Mouse (Mus musculus): ENCODE results near the gene Nfyc. TPM values are rescaled to one million over a fixed set of nuclear protein-coding genes. Genes with fewer than 3 reads are reported as not detected.

Nfyc gene
- polyA plus RNA-seq, 1 experiment from 2014 or later = 123 TPM

DNA sequence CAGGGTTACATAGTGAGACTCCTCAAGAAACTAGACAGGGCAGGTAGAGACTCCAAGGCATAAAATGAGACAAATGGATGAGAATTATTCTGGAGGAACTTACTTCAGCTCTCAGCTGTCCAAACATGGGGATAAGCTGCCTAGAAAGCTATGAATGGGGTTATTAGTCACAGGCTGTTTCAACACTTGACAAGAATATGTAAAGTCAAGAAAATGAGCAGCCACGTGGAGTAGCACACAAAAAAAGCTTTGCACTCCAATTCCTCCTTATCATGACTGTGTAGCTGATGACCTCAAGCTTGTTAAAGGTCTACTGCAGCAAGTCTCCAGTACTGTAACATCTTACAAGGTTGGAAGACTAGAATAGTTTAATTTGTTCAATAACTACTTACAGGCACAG is 12.1 kb downstream of the Nfyc start:
- no peaks in the 10 kb centered on the region for H3K27me3 ChIP-seq (ENCODE audit: control insufficient read depth, insufficient read depth, low read length)
- ATAC-seq (ENCODE audit: low FRiP score) = no peak
- H3K4me1 ChIP-seq (replicated peaks; ENCODE audit: control insufficient read depth, insufficient read depth, low read length) = no peaks in the 10 kb centered on the region
- H3K27ac ChIP-seq (ENCODE audit: low read depth, low read length) = no peak overlapping the region
- H3K4me3 ChIP-seq (ENCODE audit: low read depth, low read length) = no peak overlapping the region
- no peaks in the 10 kb centered on the region for H3K9me3 ChIP-seq (ENCODE audit: control insufficient read depth, low read length)
- 66% methylated on average over 1 of the region's 1 CpGs for WGBS
- H3K36me3 ChIP-seq (ENCODE audit: control insufficient read depth, insufficient read depth, low read length) = no peaks in the 10 kb centered on the region
- no peak overlapping the region for H3K4me2 ChIP-seq (replicated peaks; ENCODE audit: low read depth, low read length)
- no peak overlapping the region for H3K9ac ChIP-seq (ENCODE audit: low read depth, low read length)
- DNase-seq (ENCODE audit: low spot score) = no peak

GRCm38 (mm10) chr4:120817951-120818350 is 13.4 kb downstream of the Nfyc start:
- ATAC-seq (ENCODE audit: low FRiP score) (no peak), DNase-seq (ENCODE audit: low spot score) (no peak)
- H3K9me3 ChIP-seq (ENCODE audit: control insufficient read depth, low read length) = no peaks in the 10 kb centered on the region

DNA sequence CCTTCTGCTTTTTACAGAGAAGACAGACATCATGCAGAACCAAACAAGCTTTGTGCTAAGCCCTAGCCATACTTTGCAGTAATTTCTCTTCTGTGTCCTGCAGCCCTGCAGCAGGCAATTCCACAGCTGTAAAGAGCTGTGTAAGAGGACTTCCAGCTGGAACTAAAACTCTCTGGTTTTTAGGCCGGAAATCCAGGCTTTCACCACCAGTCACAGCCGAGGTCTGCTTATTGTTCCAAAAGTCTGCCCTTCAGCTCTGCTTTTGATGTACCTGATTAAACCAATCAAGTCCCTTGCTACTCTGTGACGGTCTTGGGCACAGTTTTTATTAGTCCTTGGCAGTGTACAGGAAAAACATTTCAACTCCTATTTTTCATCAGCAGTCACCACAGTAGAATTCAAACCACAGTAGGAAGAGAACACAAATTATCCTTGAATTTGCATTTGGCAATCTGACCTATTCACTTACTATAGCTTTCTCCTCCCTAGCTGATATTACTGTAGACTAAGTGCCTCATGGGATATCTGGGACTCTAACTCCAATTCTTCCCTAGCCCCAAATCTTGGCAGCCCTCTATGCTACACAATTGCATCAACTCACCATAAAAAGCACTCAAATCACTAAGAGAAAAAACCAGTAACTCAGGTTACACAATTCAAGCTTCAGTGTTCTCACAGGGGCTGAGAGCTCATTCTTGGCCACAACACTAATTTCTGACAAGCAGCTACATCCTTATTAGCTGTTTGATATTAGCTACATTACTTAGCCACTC is 14.2 kb downstream of the Nfyc start:
- WGBS = 53% methylated on average over 3 of the region's 3 CpGs
- Histone ChIP-seq H3K27me3 (ENCODE audit: control insufficient read depth, insufficient read depth, low read length) (no peaks in the 10 kb centered on the region), H3K36me3 (ENCODE audit: control insufficient read depth, insufficient read depth, low read length) (no peaks in the 10 kb centered on the region), H3K4me2 (replicated peaks; ENCODE audit: low read depth, low read length) (no peak overlapping the region), H3K9me3 (ENCODE audit: control insufficient read depth, low read length) (no peaks in the 10 kb centered on the region), H3K9ac (ENCODE audit: low read depth, low read length) (no peak overlapping the region), H3K4me1 (replicated peaks; ENCODE audit: control insufficient read depth, insufficient read depth, low read length) (no peaks in the 10 kb centered on the region; the same call in 1 of the 2 replicates), H3K27ac (ENCODE audit: low read depth, low read length) (no peak overlapping the region), H3K4me3 (ENCODE audit: low read depth, low read length) (no peak overlapping the region)
- ATAC-seq (ENCODE audit: low FRiP score) (no peak), DNase-seq (ENCODE audit: low spot score) (no peak)

More at GRCm38 (mm10) chr4:120817951-120818350, 13.4 kb downstream of the Nfyc start:
- no peak overlapping the region for H3K4me3 ChIP-seq (ENCODE audit: low read depth, low read length)
- H3K4me1 ChIP-seq (replicated peaks; ENCODE audit: control insufficient read depth, insufficient read depth, low read length) = no peaks in the 10 kb centered on the region; the same call in 1 of the 2 replicates
- no peaks in the 10 kb centered on the region for H3K27me3 ChIP-seq (ENCODE audit: control insufficient read depth, insufficient read depth, low read length)
- no peaks in the 10 kb centered on the region for H3K36me3 ChIP-seq (ENCODE audit: control insufficient read depth, insufficient read depth, low read length)
- no peak overlapping the region for H3K4me2 ChIP-seq (replicated peaks; ENCODE audit: low read depth, low read length)
- H3K9ac ChIP-seq (ENCODE audit: low read depth, low read length) = no peak overlapping the region
- WGBS = 86% methylated on average over 2 of the region's 2 CpGs
- H3K27ac ChIP-seq (ENCODE audit: low read depth, low read length) = no peak overlapping the region

GRCm38 (mm10) chr4:120815622-120816334 is 15.6 kb downstream of the Nfyc start:
- 8% methylated on average over 10 of the region's 10 CpGs for WGBS
- Histone ChIP-seq H3K4me3 (ENCODE audit: low read depth, low read length) (peak overlapping the region; percentile 47), H3K9me3 (ENCODE audit: control insufficient read depth, low read length) (no peaks in the 10 kb centered on the region), H3K4me1 (replicated peaks; ENCODE audit: control insufficient read depth, insufficient read depth, low read length) (no peaks in the 10 kb centered on the region; the same call in 1 of the 2 replicates), H3K4me2 (replicated peaks; ENCODE audit: low read depth, low read length) (peak overlapping the region; percentile 60), H3K27ac (ENCODE audit: low read depth, low read length) (peak overlapping the region; percentile 72), H3K27me3 (ENCODE audit: control insufficient read depth, insufficient read depth, low read length) (no peaks in the 10 kb centered on the region), H3K9ac (ENCODE audit: low read depth, low read length) (peak overlapping the region; percentile 53), H3K36me3 (ENCODE audit: control insufficient read depth, insufficient read depth, low read length) (no peaks in the 10 kb centered on the region)
- peak; percentile 80 for DNase-seq (ENCODE audit: low spot score)
- peak; percentile 98 for ATAC-seq (ENCODE audit: low FRiP score)

- H3K4me2 ChIP-seq (replicated peaks; ENCODE audit: low read depth, low read length) = peak overlapping the region; percentile 60
- no peak for DNase-seq (ENCODE audit: low spot score)
- H3K27me3 ChIP-seq (ENCODE audit: control insufficient read depth, insufficient read depth, low read length) = no peaks in the 10 kb centered on the region
Observed at GRCm38 (mm10) chr4:120815163-120815562, 16.2 kb downstream of the Nfyc start.

GRCm38 (mm10) chr4:120814171-120814570 is 17.2 kb downstream of the Nfyc start:
- H3K4me1 ChIP-seq (replicated peaks; ENCODE audit: control insufficient read depth, insufficient read depth, low read length) = no peaks in the 10 kb centered on the region; the same call in 1 of the 2 replicates
- DNase-seq (ENCODE audit: low spot score) = peak; percentile 21
- WGBS = 50% methylated on average over 4 of the region's 4 CpGs

More at GRCm38 (mm10) chr4:120815163-120815562, 16.2 kb downstream of the Nfyc start:
- whole genome bisulfite sequencing = 20% methylated on average over 4 of the region's 4 CpGs
- peak; percentile 37 for ATAC-seq (ENCODE audit: low FRiP score)
- no peaks in the 10 kb centered on the region for H3K36me3 ChIP-seq (ENCODE audit: control insufficient read depth, insufficient read depth, low read length)
- H3K9me3 ChIP-seq (ENCODE audit: control insufficient read depth, low read length) = no peaks in the 10 kb centered on the region
- H3K27ac ChIP-seq (ENCODE audit: low read depth, low read length) = peak overlapping the region; percentile 72
- H3K4me1 ChIP-seq (replicated peaks; ENCODE audit: control insufficient read depth, insufficient read depth, low read length) = no peaks in the 10 kb centered on the region; the same call in 1 of the 2 replicates
- peak overlapping the region; percentile 47 for H3K4me3 ChIP-seq (ENCODE audit: low read depth, low read length)
- peak overlapping the region; percentile 53 for H3K9ac ChIP-seq (ENCODE audit: low read depth, low read length)

DNA sequence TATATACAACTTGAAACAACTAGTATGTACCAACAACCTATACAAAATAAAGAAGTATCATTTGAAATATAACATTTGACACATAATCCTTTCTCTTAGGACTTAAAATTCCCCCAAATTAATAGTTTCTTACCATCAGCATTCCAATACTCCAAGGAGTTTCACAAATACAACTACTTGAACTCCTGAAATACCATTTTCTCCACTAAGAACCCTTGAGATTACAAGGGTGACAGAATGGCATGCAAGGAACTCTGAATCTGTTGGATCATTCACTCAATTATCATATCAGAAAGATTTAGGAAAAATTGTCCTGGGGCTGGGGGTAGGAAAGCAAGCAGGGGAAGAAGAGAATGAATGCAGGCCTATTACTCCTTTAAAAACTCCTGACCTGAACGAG is 17.6 kb downstream of the Nfyc start:
- H3K9ac ChIP-seq (ENCODE audit: low read depth, low read length) = no peak overlapping the region; the same call in 1 of the 2 replicates
- H3K9me3 ChIP-seq (ENCODE audit: control insufficient read depth, low read length) = no peaks in the 10 kb centered on the region
- ATAC-seq (ENCODE audit: low FRiP score) = no peak
- H3K4me2 ChIP-seq (replicated peaks; ENCODE audit: low read depth, low read length) = peak overlapping the region; percentile 60
- H3K4me1 ChIP-seq (replicated peaks; ENCODE audit: control insufficient read depth, insufficient read depth, low read length) = no peaks in the 10 kb centered on the region; the same call in 1 of the 2 replicates
- H3K36me3 ChIP-seq (ENCODE audit: control insufficient read depth, insufficient read depth, low read length) = no peaks in the 10 kb centered on the region
- H3K27me3 ChIP-seq (ENCODE audit: control insufficient read depth, insufficient read depth, low read length) = no peaks in the 10 kb centered on the region
- peak overlapping the region; percentile 47 for H3K4me3 ChIP-seq (ENCODE audit: low read depth, low read length)
- DNase-seq (ENCODE audit: low spot score) = no peak
- H3K27ac ChIP-seq (ENCODE audit: low read depth, low read length) = no peak overlapping the region
- 37% methylated on average over 1 of the region's 1 CpGs for WGBS

More at GRCm38 (mm10) chr4:120814171-120814570, 17.2 kb downstream of the Nfyc start:
- Histone ChIP-seq H3K4me3 (ENCODE audit: low read depth, low read length) (peak overlapping the region; percentile 47), H3K4me2 (replicated peaks; ENCODE audit: low read depth, low read length) (peak overlapping the region; percentile 60), H3K36me3 (ENCODE audit: control insufficient read depth, insufficient read depth, low read length) (no peaks in the 10 kb centered on the region), H3K27me3 (ENCODE audit: control insufficient read depth, insufficient read depth, low read length) (no peaks in the 10 kb centered on the region), H3K9ac (ENCODE audit: low read depth, low read length) (peak overlapping the region; percentile 53), H3K9me3 (ENCODE audit: control insufficient read depth, low read length) (no peaks in the 10 kb centered on the region), H3K27ac (ENCODE audit: low read depth, low read length) (no peak overlapping the region)
- no peak for ATAC-seq (ENCODE audit: low FRiP score)

GRCm38 (mm10) chr4:120805816-120806215 is 25.6 kb downstream of the Nfyc start:
- H3K4me2 ChIP-seq (replicated peaks; ENCODE audit: low read depth, low read length) = no peak overlapping the region
- no peaks in the 10 kb centered on the region for H3K9me3 ChIP-seq (ENCODE audit: control insufficient read depth, low read length)
- no peak for ATAC-seq (ENCODE audit: low FRiP score)
- no peaks in the 10 kb centered on the region for H3K4me1 ChIP-seq (replicated peaks; ENCODE audit: control insufficient read depth, insufficient read depth, low read length)
- no peak for DNase-seq (ENCODE audit: low spot score)
- no peaks in the 10 kb centered on the region for H3K27me3 ChIP-seq (ENCODE audit: control insufficient read depth, insufficient read depth, low read length)
- H3K36me3 ChIP-seq (ENCODE audit: control insufficient read depth, insufficient read depth, low read length) = no peaks in the 10 kb centered on the region
- no peak overlapping the region for H3K27ac ChIP-seq (ENCODE audit: low read depth, low read length)
- H3K9ac ChIP-seq (ENCODE audit: low read depth, low read length) = no peak overlapping the region
- H3K4me3 ChIP-seq (ENCODE audit: low read depth, low read length) = no peak overlapping the region

Data from hindbrain, embryonic 11.5 days (tissue).